ENCODE assay signal across 26 mouse cellular contexts in genomic region chr1:46873770-46874169, GRCm38 (mm10). TPM values are rescaled to one million over a fixed set of nuclear protein-coding genes. Genes with fewer than 3 reads are reported as not detected.
DNase-seq lines count a peak whose midpoint lies in the region; ATAC-seq and TF ChIP-seq lines count a peak whose summit lies in the region.
"Had no signal": no experiment of that assay in that cellular context is flagged by ENCODE, and none has a peak within 500 bp of the region (broad histone marks: within the 10 kb centered on the region; RNA-seq: fewer than 3 reads in every experiment).

No protein-coding gene starts in this region.

- H3K4me1 ChIP-seq in kidney, adult 2 months (ENCODE audit: control insufficient read depth, insufficient read depth, low read length), result no peaks in the 10 kb centered on the region
- H3K4me1 ChIP-seq in midbrain, embryonic 16.5 days (ENCODE audit: control insufficient read depth, insufficient read depth, low read length), result no peaks in the 10 kb centered on the region
- H3K4me1 ChIP-seq: embryonic facial prominence, embryonic 15.5 days; hindbrain, embryonic 12.5 days; hindbrain, embryonic 15.5 days had no signal

- H3K9me3 ChIP-seq in midbrain, embryonic 16.5 days (replicated peaks; ENCODE audit: control insufficient read depth, low read length, poor library complexity, severe bottlenecking), result no peaks in the 10 kb centered on the region
- H3K9me3 ChIP-seq: embryonic facial prominence, embryonic 12.5 days; embryonic facial prominence, embryonic 15.5 days; G1E; heart, embryonic 13.5 days; hindbrain, embryonic 12.5 days; hindbrain, embryonic 15.5 days had no signal

- H3K36me3 ChIP-seq in kidney, adult 2 months (ENCODE audit: control insufficient read depth, insufficient read depth, low read length), result no peaks in the 10 kb centered on the region
- H3K36me3 ChIP-seq in midbrain, embryonic 16.5 days (ENCODE audit: control insufficient read depth, insufficient read depth, low read length), result no peaks in the 10 kb centered on the region
- H3K36me3 ChIP-seq: embryonic facial prominence, embryonic 12.5 days; embryonic facial prominence, embryonic 15.5 days; G1E; heart, embryonic 13.5 days; hindbrain, embryonic 12.5 days; hindbrain, embryonic 15.5 days had no signal

- peak overlapping the region; percentile 31; the same call in 1 of the 2 replicates for H3K27ac ChIP-seq in kidney, adult 2 months (ENCODE audit: insufficient read depth, low read depth, low read length)
- no peak overlapping the region for H3K27ac ChIP-seq in midbrain, embryonic 16.5 days (ENCODE audit: low read length)
- H3K27ac ChIP-seq: embryonic facial prominence, embryonic 12.5 days; embryonic facial prominence, embryonic 15.5 days; heart, embryonic 13.5 days; hindbrain, embryonic 12.5 days; hindbrain, embryonic 15.5 days had no signal

- H3K27me3 ChIP-seq in kidney, adult 2 months (replicated peaks; ENCODE audit: control insufficient read depth, insufficient read depth, low read length), result no peaks in the 10 kb centered on the region
- no peaks in the 10 kb centered on the region for H3K27me3 ChIP-seq in midbrain, embryonic 16.5 days (ENCODE audit: control insufficient read depth, insufficient read depth, low read depth, low read length)
- H3K27me3 ChIP-seq: CH12.LX; embryonic facial prominence, embryonic 12.5 days; embryonic facial prominence, embryonic 15.5 days; heart, embryonic 13.5 days; hindbrain, embryonic 12.5 days; hindbrain, embryonic 15.5 days; Patski had no signal

- no peak for DNase-seq in kidney, adult 2 months
- no peak for DNase-seq in kidney, postnatal 25 days
- DNase-seq in naive thymus-derived CD4-positive, alpha-beta T cell, adult 2 months (ENCODE audit: low read depth), result peak; percentile 12
- DNase-seq in spleen, postnatal 10 days (ENCODE audit: low spot score in 2 of 2), result no peak
- DNase-seq in right cerebral cortex, postnatal 25 days, result no peak
- DNase-seq: adrenal gland, postnatal 10 days; adrenal gland, postnatal 36 days; B cell, adult 2 months; cerebellum, adult 11-12 months; cerebellum, adult 9-10 months; cerebellum, postnatal 14 days; gastrocnemius, postnatal 36 days; heart, postnatal 14 days; heart, postnatal 4 days had no signal

- peak; percentile 66 for ATAC-seq in granulocyte monocyte progenitor cell, adult 5-6 weeks (replicated peaks; ENCODE audit: poor library complexity, severe bottlenecking)
- ATAC-seq in megakaryocyte, adult 5-6 weeks (ENCODE audit: poor library complexity, severe bottlenecking), result peak; percentile 82
- ATAC-seq in midbrain, embryonic 16.5 days, result no peak
- ATAC-seq: forebrain, embryonic 14.5 days; Patski had no signal

- H3K4me3 ChIP-seq in kidney, adult 2 months (ENCODE audit: insufficient read depth, low read depth, low read length), result no peak overlapping the region
- no peak overlapping the region for H3K4me3 ChIP-seq in midbrain, embryonic 16.5 days (ENCODE audit: low read depth, low read length)
- H3K4me3 ChIP-seq: embryonic facial prominence, embryonic 12.5 days; embryonic facial prominence, embryonic 15.5 days; heart, embryonic 13.5 days; hindbrain, embryonic 12.5 days; hindbrain, embryonic 15.5 days had no signal

- WGBS in kidney, adult 2 months, result 51% methylated on average over 3 of the region's 3 CpGs
- 81% methylated on average over 3 of the region's 3 CpGs for WGBS in midbrain, embryonic 16.5 days

- no peak for TF ChIP-seq CTCF in kidney, adult 2 months (conservative IDR thresholded peaks at IDR 0.05; ENCODE audit: insufficient read depth, insufficient read length, low read depth, low read length)

- H3K9ac ChIP-seq in midbrain, embryonic 16.5 days (ENCODE audit: low read depth, low read length), result no peak overlapping the region
- H3K9ac ChIP-seq: embryonic facial prominence, embryonic 12.5 days; embryonic facial prominence, embryonic 15.5 days; heart, embryonic 13.5 days; hindbrain, embryonic 12.5 days; hindbrain, embryonic 15.5 days had no signal

- no peak for TF ChIP-seq POLR2A in kidney, adult 2 months (IDR thresholded peaks at IDR 0.05; ENCODE audit: low read depth, low read length)

- H3K4me2 ChIP-seq in midbrain, embryonic 16.5 days (ENCODE audit: low read length), result no peak overlapping the region
- H3K4me2 ChIP-seq: embryonic facial prominence, embryonic 12.5 days; embryonic facial prominence, embryonic 15.5 days; heart, embryonic 13.5 days; hindbrain, embryonic 12.5 days; hindbrain, embryonic 15.5 days had no signal

RNA-seq across cellular contexts. Expression of gene Slc39a10, which starts 18.9 kb away (rescaled TPM):
- polyA plus RNA-seq in kidney, adult 2 months (2012; rRNA removed), result 7.5 and 8.1 TPM in 2 replicates
- total RNA-seq in granulocyte monocyte progenitor cell, adult 5-6 weeks (2014; fragmentation: Nextera tagmentation), result 12.3 and 12.5 TPM in 2 replicates
- total RNA-seq in granulocyte monocyte progenitor cell, adult 5-6 weeks (2017), result 13.4 and 21.1 TPM in 2 replicates
- total RNA-seq in megakaryocyte, adult 5-6 weeks (2015), result 17.0 and 17.8 TPM in 2 replicates
- 15.8 and 16.3 TPM in 2 replicates for total RNA-seq in megakaryocyte, adult 5-6 weeks (2017)
- polyA plus RNA-seq in midbrain, embryonic 16.5 days (2015; fragmentation: Nextera tagmentation; extraction: Ambion mirVana), result 73.6 and 84.4 TPM in 2 replicates
